Mouse (Mus musculus): ENCODE data around the gene Olfr1263. TPM values are rescaled to one million over a fixed set of nuclear protein-coding genes. Genes with fewer than 3 reads are reported as not detected.

The Olfr1263 gene
- polyA plus RNA-seq, 1 experiment = not detected

GRCm38 (mm10) chr2:90063494-90063893, 51.6 kb downstream of the Olfr1263 start, which contains the start of gene Olfr140:
Gene Olfr140, minus strand, starts transcription at chr2:90063594.
- no peaks in the 10 kb centered on the region for H3K4me1 ChIP-seq (replicated peaks; ENCODE audit: control insufficient read depth, insufficient read depth, low read length)
- no peaks in the 10 kb centered on the region for H3K36me3 ChIP-seq (ENCODE audit: control insufficient read depth, insufficient read depth, low read length)
- TF ChIP-seq POLR2A (IDR thresholded peaks at IDR 0.05; ENCODE audit: control insufficient read depth, extremely low read depth, insufficient read depth, low read length, poor library complexity) (no peak), CTCF (IDR thresholded peaks at IDR 0.05; ENCODE audit: borderline replicate concordance, control insufficient read depth, extremely low read depth, insufficient read depth, low read length, poor library complexity) (no peak)
- DNase-seq = no peak
- no peak within 1 kb of the TSS for H3K4me3 ChIP-seq (ENCODE audit: control insufficient read depth, insufficient read depth, low read length)
- H3K27me3 ChIP-seq (ENCODE audit: control insufficient read depth, insufficient read depth, low read length) = no peaks in the 10 kb centered on the region
- no peak within 1 kb of the TSS for H3K27ac ChIP-seq (ENCODE audit: control insufficient read depth, insufficient read depth, low read length)

Other genes starting within 250 kb of the Olfr1263 start
- not detected in 2 replicates for gene Olfr1254, start 218.5 kb upstream of the Olfr1263 start, polyA plus RNA-seq (2012; rRNA removed)
- gene Olfr1255, start 200.1 kb upstream of the Olfr1263 start, polyA plus RNA-seq (2012; rRNA removed) = not detected in 2 replicates
- not detected in 2 replicates for gene Olfr1256, start 170.6 kb upstream of the Olfr1263 start, polyA plus RNA-seq (2012; rRNA removed)
- gene Olfr48, start 163.9 kb upstream of the Olfr1263 start, polyA plus RNA-seq (2012; rRNA removed) = not detected in 2 replicates
- gene Olfr1257, start 133.7 kb upstream of the Olfr1263 start, polyA plus RNA-seq (2012; rRNA removed) = not detected in 2 replicates
- gene Olfr1258, start 84.8 kb upstream of the Olfr1263 start, polyA plus RNA-seq (2012; rRNA removed) = not detected in 2 replicates
- gene Olfr1259, start 63.5 kb upstream of the Olfr1263 start, polyA plus RNA-seq (2012; rRNA removed) = not detected in 2 replicates
- not detected in 2 replicates for gene Olfr1260, start 37.8 kb upstream of the Olfr1263 start, polyA plus RNA-seq (2012; rRNA removed)
- not detected in 2 replicates for gene Olfr1261, start 20.9 kb upstream of the Olfr1263 start, polyA plus RNA-seq (2012; rRNA removed)
- not detected in 2 replicates for gene Olfr1262, start 12.0 kb upstream of the Olfr1263 start, polyA plus RNA-seq (2012; rRNA removed)
- not detected in 2 replicates for gene Olfr1264, start 13.4 kb downstream of the Olfr1263 start, polyA plus RNA-seq (2012; rRNA removed)
- gene Olfr1265, start 23.2 kb downstream of the Olfr1263 start, polyA plus RNA-seq (2012; rRNA removed) = not detected in 2 replicates
- gene Olfr140, start 51.5 kb downstream of the Olfr1263 start, polyA plus RNA-seq (2012; rRNA removed) = not detected in 2 replicates
- gene Olfr1269, start 109.3 kb downstream of the Olfr1263 start, polyA plus RNA-seq (2012; rRNA removed) = not detected in 2 replicates
- not detected in 2 replicates for gene Olfr32, start 130.2 kb downstream of the Olfr1263 start, polyA plus RNA-seq (2012; rRNA removed)
- gene Olfr1270, start 141.0 kb downstream of the Olfr1263 start, polyA plus RNA-seq (2012; rRNA removed) = not detected in 2 replicates
- not detected in 2 replicates for gene Olfr1506, start 212.4 kb downstream of the Olfr1263 start, polyA plus RNA-seq (2012; rRNA removed)
- gene Olfr142, start 245.5 kb downstream of the Olfr1263 start, polyA plus RNA-seq (2012; rRNA removed) = not detected in 2 replicates